Mouse (Mus musculus) ovary, adult 18-20 months (tissue): ENCODE measurements at regions not wholly inside any gene's neighbourhood (a gene's known extent, or its start where the extent isn't known, plus 50 kb on each side); places are given as distances from the start of the nearest gene placed in this dataset.
"Not testable (repeated sequence)": the region's sequence is repeated elsewhere in the genome, so short reads cannot be mapped to it uniquely, and the experiment has no call there.

Experiments used
- DNase-seq: peaks from one replicate; pipeline ENCODE4 v3.0.0; 2022; ENCODE audit warnings: low spot score, mixed read lengths

GRCm38 (mm10) chr9:85920745-85921614, 78.8 kb downstream of the Tpbg start:
- no peak for DNase-seq

DNA sequence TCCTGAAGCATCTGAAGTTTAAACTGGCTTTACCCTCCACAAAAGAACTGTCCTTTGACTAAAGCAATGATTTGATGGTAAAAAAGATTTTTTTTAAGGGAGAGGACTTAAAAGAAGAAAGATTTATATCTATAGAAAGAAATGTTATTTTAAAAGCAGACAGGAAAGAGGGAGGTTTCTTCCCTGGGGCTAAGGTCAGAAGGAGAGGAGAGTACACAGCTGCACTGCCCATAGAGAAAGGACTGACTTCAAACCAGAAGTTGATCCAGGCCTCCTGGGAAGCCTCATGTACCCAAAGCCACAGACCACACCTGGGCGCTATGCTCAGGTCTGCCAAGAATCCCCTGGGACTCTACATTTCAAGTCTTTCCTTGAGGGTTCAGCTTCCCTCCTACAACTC, 83.1 kb downstream of the Tpbg start:
- no peak for DNase-seq

GRCm38 (mm10) chr9:85932209-85932608, 90.0 kb downstream of the Tpbg start:
- DNase-seq: no peak

- not testable (repeated sequence) for DNase-seq
Observed at GRCm38 (mm10) chr9:85943066-85943684, 101.0 kb downstream of the Tpbg start.

GRCm38 (mm10) chr9:85948495-85949137, 106.4 kb downstream of the Tpbg start:
- DNase-seq: no peak

GRCm38 (mm10) chr9:85951777-85952176, 109.6 kb downstream of the Tpbg start:
- no peak for DNase-seq

DNA sequence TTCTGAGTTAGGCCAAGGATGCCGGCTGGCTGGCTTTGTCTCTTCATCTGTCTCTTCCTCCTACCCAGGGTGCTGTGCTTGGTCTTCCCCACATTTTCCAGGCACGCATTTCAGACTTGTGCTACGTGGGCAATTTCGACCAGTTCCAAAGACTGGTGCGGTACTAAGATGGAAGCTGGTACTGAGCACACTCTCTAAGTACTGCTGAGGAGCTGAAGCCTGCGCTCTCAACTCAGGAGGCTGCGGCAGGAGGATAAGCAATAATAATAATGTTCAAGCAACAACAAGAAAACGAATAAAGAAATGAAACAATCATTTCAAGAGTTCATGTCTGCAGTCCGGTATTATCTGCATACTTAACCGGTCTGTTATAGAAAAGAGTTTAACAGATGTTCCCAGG, 127.9 kb downstream of the Tpbg start:
- no peak for DNase-seq

GRCm38 (mm10) chr9:85981428-85981827, 139.2 kb downstream of the Tpbg start:
- DNase-seq: no peak

DNA sequence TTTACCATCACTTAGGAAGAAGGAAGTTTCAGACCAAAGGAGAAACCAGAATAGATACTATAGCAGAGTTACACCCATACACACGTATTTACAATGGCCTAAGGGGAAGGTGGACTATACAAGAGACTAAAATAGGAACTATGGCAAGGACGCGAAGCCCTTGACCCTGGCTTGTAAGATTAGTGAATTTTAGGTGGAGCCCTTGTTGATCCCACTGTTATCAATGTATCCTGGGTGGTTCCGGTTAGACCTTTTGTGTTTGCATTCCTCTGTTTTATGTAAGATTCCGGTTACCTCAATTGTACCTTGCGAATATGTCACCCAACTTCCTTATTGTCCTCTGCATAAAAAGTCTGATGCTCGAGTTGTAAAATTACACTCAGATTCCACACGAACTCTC, 141.3 kb downstream of the Tpbg start:
- DNase-seq: not testable (repeated sequence)

- DNase-seq: no peak
Observed at GRCm38 (mm10) chr9:85985671-85986070, 143.5 kb downstream of the Tpbg start.

DNA sequence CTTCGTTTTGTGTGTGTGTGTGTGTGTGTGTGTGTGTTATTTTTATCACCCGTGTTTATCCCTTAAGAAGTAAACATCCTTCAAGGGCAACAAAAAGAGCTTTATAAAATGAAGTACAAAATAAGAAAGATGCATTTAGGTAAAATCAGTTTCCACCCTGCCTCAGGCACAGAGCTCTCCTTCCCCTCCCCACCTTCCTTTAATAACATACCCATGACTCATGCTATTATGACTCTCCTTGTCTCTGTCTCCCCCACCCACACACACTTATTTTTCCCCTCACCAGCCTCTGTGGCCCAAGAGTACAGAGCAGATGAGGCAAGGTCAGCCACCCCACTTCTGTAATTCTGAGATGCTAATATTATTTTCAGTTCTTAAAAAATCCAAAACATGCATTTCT, 144.0 kb downstream of the Tpbg start:
- DNase-seq: peak; percentile 19

DNA sequence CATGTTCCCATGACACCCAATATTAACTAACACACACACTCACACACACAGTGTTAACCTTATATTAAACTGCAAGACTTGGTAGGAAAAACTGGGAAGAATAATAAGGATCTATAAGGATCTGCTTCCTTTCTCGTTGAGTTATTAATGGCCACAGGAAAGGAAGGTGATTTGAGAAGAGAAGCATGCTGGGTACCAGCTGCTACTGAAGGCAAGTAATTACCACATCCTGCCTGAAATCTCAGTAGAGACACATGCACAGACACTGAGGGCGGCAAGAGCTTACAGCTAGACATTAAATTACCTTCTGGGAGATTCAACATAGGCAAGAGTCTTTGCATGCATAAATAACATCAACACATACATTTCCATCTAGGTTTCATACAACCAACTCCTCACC, 160.8 kb downstream of the Tpbg start:
- no peak for DNase-seq

- no peak for DNase-seq
Observed at GRCm38 (mm10) chr9:86011661-86012060, 169.5 kb downstream of the Tpbg start.

- no peak for DNase-seq
Observed at GRCm38 (mm10) chr9:86015841-86016240, 173.7 kb downstream of the Tpbg start.

GRCm38 (mm10) chr9:86020133-86020532, 178.0 kb downstream of the Tpbg start:
- DNase-seq: no peak

GRCm38 (mm10) chr9:86020765-86021164, 178.6 kb downstream of the Tpbg start:
- DNase-seq: no peak

DNA sequence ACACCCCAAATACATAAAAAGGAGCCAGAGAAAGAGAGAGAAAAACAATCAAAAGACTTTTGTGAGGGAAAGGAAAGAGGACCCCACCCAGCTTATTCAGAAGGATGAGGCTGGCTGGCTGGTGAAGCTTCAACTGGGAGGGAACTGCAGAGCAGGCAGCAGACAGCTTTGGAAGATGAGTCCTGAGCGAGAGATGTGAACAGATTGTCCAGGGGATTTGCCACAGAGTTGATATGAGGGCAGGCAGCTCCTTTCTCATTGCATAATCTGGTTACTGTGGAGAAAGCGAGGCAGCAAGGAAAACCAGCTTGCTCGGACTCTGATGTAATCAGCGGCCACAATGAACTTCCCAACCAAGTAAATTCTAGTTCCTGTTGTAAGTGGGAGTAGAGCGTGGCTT, 188.6 kb downstream of the Tpbg start:
- no peak for DNase-seq

- no peak for DNase-seq
Observed at GRCm38 (mm10) chr9:86044098-86044497, 201.9 kb downstream of the Tpbg start.

DNA sequence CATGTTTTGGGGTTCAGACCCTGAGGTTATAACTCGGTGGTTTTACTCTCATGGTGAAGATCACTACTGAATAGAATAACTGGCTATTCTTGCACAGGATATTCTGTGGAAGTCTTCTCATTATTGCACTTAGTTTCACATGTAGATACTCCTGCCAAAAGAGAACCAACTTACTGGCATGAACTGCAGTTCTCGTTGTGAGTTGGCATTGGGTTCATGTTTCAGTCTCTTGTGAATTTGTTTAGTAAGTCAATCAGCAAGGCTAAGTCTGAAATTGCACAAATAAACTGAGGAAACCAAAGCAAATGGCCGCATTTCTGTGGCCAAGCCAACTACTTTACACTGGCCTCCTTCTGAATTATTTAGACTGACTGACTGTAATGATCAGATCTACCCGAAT, 215.9 kb downstream of the Tpbg start:
- DNase-seq: no peak

GRCm38 (mm10) chr9:86060049-86060448, 217.9 kb downstream of the Tpbg start:
- no peak for DNase-seq

DNA sequence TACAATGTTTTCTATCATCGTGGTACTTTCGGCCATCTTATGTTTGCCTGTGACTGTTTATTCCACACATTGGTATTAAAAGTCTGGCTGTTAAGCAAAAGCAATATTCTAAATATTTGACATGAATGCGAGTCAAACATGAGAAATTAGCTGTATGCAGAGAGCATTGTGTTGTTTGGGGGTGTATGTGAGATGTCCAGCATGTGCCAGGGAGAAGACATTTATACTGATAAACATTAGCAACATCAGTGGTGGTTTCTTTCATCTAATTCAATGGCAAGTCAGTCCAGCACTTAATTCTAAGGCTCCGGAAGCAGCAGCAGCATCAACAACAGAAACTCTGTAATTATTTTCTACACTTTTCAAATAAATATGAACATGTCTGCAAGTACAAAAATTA, 219.1 kb downstream of the Tpbg start:
- DNase-seq: no peak

DNA sequence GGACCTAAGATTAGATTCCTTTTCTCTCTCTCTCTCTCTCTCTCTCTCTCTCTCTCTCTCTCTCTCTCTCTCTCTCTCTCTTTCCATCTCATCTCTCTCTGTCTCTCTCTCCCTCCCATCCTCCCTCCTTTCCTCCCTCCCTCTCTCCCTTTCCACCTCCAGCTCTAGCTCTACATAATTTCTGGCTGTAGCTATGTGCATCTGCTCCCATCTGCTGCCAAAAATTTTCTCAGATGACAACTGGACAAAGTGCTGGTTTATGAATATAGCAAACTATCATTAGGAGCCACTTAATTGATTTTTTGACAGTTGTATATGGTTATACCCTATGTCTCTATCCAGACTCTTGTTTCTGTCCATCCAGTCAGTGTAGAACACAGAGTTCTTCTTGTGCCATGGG, 237.1 kb downstream of the Tpbg start:
- no peak for DNase-seq

DNA sequence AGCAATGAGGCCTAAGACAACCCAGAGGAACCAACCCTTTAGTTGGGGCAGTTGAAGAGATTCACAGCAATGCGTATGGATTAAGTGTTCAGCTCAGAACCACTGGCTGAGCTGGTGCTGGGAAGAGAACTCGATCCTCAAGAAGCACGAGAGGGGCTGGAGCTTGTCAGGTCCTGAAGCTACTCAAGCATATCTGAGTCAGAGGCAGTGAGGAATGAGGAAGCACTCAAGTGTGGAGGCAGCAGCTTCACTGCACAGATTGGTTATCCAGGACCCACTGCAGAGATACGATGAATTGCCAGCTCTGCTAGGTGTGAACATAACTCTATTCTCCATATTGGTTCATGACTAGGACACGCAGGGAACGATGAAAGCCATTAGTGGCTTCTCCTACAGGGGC, 239.7 kb downstream of the Tpbg start:
- no peak for DNase-seq
